Comparison of ENCODE assay signal across 22 mouse cellular contexts in genomic region chr11:58789532-58789931, GRCm38 (mm10). TPM values are rescaled to one million over a fixed set of nuclear protein-coding genes. Genes with fewer than 3 reads are reported as not detected.
DNase-seq lines count a peak whose midpoint lies in the region; ATAC-seq and TF ChIP-seq lines count a peak whose summit lies in the region.
"Had no signal": no experiment of that assay in that cellular context is flagged by ENCODE, and none has a peak within 500 bp of the region (broad histone marks: within the 10 kb centered on the region; RNA-seq: fewer than 3 reads in every experiment).

No protein-coding gene starts in this region.

- no peak for TF ChIP-seq EP300 in MEL (IDR thresholded peaks at IDR 0.05; ENCODE audit: low read depth in 1 of 2, low read length in 2 of 2)

- no peaks in the 10 kb centered on the region for H3K9me3 ChIP-seq in hindbrain, embryonic 14.5 days (ENCODE audit: control insufficient read depth, low read length)
- no peaks in the 10 kb centered on the region for H3K9me3 ChIP-seq in hindbrain, embryonic 13.5 days
- no peaks in the 10 kb centered on the region for H3K9me3 ChIP-seq in MEL (replicated peaks; ENCODE audit: insufficient read depth, low read length)
- no peaks in the 10 kb centered on the region for H3K9me3 ChIP-seq in midbrain, postnatal 0 days (ENCODE audit: low read length)
- H3K9me3 ChIP-seq: embryonic facial prominence, embryonic 12.5 days; limb, embryonic 13.5 days; neural tube, embryonic 15.5 days had no signal

- WGBS in hindbrain, embryonic 14.5 days, result 21% methylated on average over 3 of the region's 3 CpGs
- WGBS in hindbrain, embryonic 13.5 days, result 19% methylated on average over 3 of the region's 3 CpGs
- 15% methylated on average over 3 of the region's 3 CpGs for WGBS in midbrain, postnatal 0 days

- TF ChIP-seq CTCF in MEL (IDR thresholded peaks at IDR 0.05 in 2 of 3, conservative IDR thresholded peaks at IDR 0.05 in 1 of 3; ENCODE audit: control insufficient read depth in 1 of 3, insufficient read depth in 1 of 3, low read depth in 2 of 3, low read length in 3 of 3, poor library complexity in 1 of 3, severe bottlenecking in 1 of 3), result no peak
- TF ChIP-seq CTCF in midbrain, postnatal 0 days (IDR thresholded peaks at IDR 0.05), result no peak

- peak overlapping the region; percentile 45; the same call in 1 of the 2 replicates for H3K9ac ChIP-seq in hindbrain, embryonic 14.5 days
- H3K9ac ChIP-seq in hindbrain, embryonic 13.5 days, result no peak overlapping the region
- H3K9ac ChIP-seq in MEL (ENCODE audit: control insufficient read depth, low read depth, low read length, poor library complexity, severe bottlenecking), result no peak overlapping the region
- no peak overlapping the region for H3K9ac ChIP-seq in midbrain, postnatal 0 days (replicated peaks; ENCODE audit: low read length, poor library complexity, severe bottlenecking)
- H3K9ac ChIP-seq: embryonic facial prominence, embryonic 12.5 days; limb, embryonic 13.5 days; neural tube, embryonic 15.5 days had no signal

- no peaks in the 10 kb centered on the region for H3K36me3 ChIP-seq in hindbrain, embryonic 14.5 days (replicated peaks; ENCODE audit: control insufficient read depth, insufficient read depth)
- H3K36me3 ChIP-seq in hindbrain, embryonic 13.5 days, result no peaks in the 10 kb centered on the region
- peaks cover 0 to 5% of the 10 kb centered on the region in 2 experiments; a peak in 2 of 4 replicates for H3K36me3 ChIP-seq in MEL (ENCODE audit: control insufficient read depth in 1 of 2, insufficient read depth in 2 of 2, low read length in 2 of 2)
- no peaks in the 10 kb centered on the region for H3K36me3 ChIP-seq in midbrain, postnatal 0 days (ENCODE audit: insufficient read depth, low read length)
- H3K36me3 ChIP-seq: embryonic facial prominence, embryonic 12.5 days; limb, embryonic 13.5 days; neural tube, embryonic 15.5 days had no signal

- no peak for TF ChIP-seq POLR2A in MEL (IDR thresholded peaks at IDR 0.05; ENCODE audit: control insufficient read depth in 1 of 2, insufficient read depth in 1 of 2, low read depth in 1 of 2, low read length in 2 of 2, poor library complexity in 1 of 2)

- no peaks in the 10 kb centered on the region for H3K79me2 ChIP-seq in MEL (ENCODE audit: control insufficient read depth, insufficient read depth, low read length, poor library complexity)

- H3K27ac ChIP-seq in hindbrain, embryonic 14.5 days, result no peak overlapping the region
- H3K27ac ChIP-seq in hindbrain, embryonic 13.5 days, result no peak overlapping the region
- H3K27ac ChIP-seq in MEL (ENCODE audit: control insufficient read depth, low read depth, low read length), result no peak overlapping the region
- H3K27ac ChIP-seq in midbrain, postnatal 0 days (ENCODE audit: low read depth, low read length), result no peak overlapping the region
- H3K27ac ChIP-seq: embryonic facial prominence, embryonic 12.5 days; limb, embryonic 13.5 days; macrophage; neural tube, embryonic 15.5 days had no signal

- H3K4me1 ChIP-seq in hindbrain, embryonic 14.5 days (replicated peaks; ENCODE audit: control insufficient read depth, insufficient read depth, low read length), result peaks cover 8% of the 10 kb centered on the region; the same call in 1 of the 2 replicates
- peaks cover 5% of the 10 kb centered on the region; the same call in 1 of the 2 replicates for H3K4me1 ChIP-seq in hindbrain, embryonic 13.5 days (replicated peaks)
- H3K4me1 ChIP-seq in MEL (ENCODE audit: control insufficient read depth in 1 of 2, insufficient read depth in 2 of 2, low read length in 2 of 2), result peaks cover 0 to 7% of the 10 kb centered on the region in 2 experiments; a peak in 2 of 4 replicates
- no peaks in the 10 kb centered on the region for H3K4me1 ChIP-seq in midbrain, postnatal 0 days (ENCODE audit: insufficient read depth, low read length)
- H3K4me1 ChIP-seq: embryonic facial prominence, embryonic 12.5 days; limb, embryonic 13.5 days; neural tube, embryonic 15.5 days had no signal

- H3K4me2 ChIP-seq in hindbrain, embryonic 14.5 days (replicated peaks), result no peak overlapping the region
- H3K4me2 ChIP-seq in hindbrain, embryonic 13.5 days, result no peak overlapping the region
- 0 out of 2 replicates have a peak overlapping the region, but pooled peaks have one; percentile 6 for H3K4me2 ChIP-seq in midbrain, postnatal 0 days (ENCODE audit: low read depth, low read length, poor library complexity, severe bottlenecking)
- H3K4me2 ChIP-seq: embryonic facial prominence, embryonic 12.5 days; limb, embryonic 13.5 days; neural tube, embryonic 15.5 days had no signal

- peak; percentile 38 for DNase-seq in hindbrain, embryonic 14.5 days (ENCODE audit: low spot score)
- DNase-seq in 416B (ENCODE audit: low read depth), result peak; percentile 79
- peak; percentile 56 for DNase-seq in MEL (ENCODE audit: low read depth, low spot score)
- peak; percentile 31 for DNase-seq in midbrain, postnatal 0 days (ENCODE audit: low spot score)
- DNase-seq in right cerebral cortex, adult 18-20 months, result no peak
- no peak for DNase-seq in adrenal gland, adult 18-20 months (ENCODE audit: low spot score in 2 of 2)
- DNase-seq: cerebellum, adult 11-12 months; gastrocnemius, postnatal 14 days; heart, postnatal 14 days; thymus, postnatal 4 days had no signal

- no peak for ATAC-seq in hindbrain, embryonic 14.5 days (ENCODE audit: low FRiP score)
- ATAC-seq in hindbrain, embryonic 13.5 days (ENCODE audit: low FRiP score), result no peak
- ATAC-seq in midbrain, postnatal 0 days (ENCODE audit: low FRiP score), result no peak
- ATAC-seq: intestine, embryonic 16.5 days; Patski had no signal

- no peak for TF ChIP-seq RAD21 in MEL (IDR thresholded peaks at IDR 0.05; ENCODE audit: low read depth, low read length)

- no peak overlapping the region for H3K4me3 ChIP-seq in hindbrain, embryonic 14.5 days (replicated peaks; ENCODE audit: low read length)
- H3K4me3 ChIP-seq in hindbrain, embryonic 13.5 days, result no peak overlapping the region
- H3K4me3 ChIP-seq in MEL (ENCODE audit: control insufficient read depth in 1 of 2, insufficient read depth in 1 of 2, low read depth in 2 of 2, low read length in 2 of 2), result no peak overlapping the region
- H3K4me3 ChIP-seq in midbrain, postnatal 0 days (ENCODE audit: low read depth, low read length), result no peak overlapping the region
- H3K4me3 ChIP-seq: embryonic facial prominence, embryonic 12.5 days; limb, embryonic 13.5 days; neural tube, embryonic 15.5 days had no signal

- H3K27me3 ChIP-seq in hindbrain, embryonic 14.5 days (ENCODE audit: control insufficient read depth, insufficient read depth, low read length), result no peaks in the 10 kb centered on the region
- H3K27me3 ChIP-seq in hindbrain, embryonic 13.5 days, result no peaks in the 10 kb centered on the region
- H3K27me3 ChIP-seq in MEL (ENCODE audit: control insufficient read depth in 1 of 2, insufficient read depth in 2 of 2, low read length in 2 of 2), result peaks cover 4 to 5% of the 10 kb centered on the region in 2 experiments; a peak in 2 of 4 replicates
- H3K27me3 ChIP-seq in midbrain, postnatal 0 days (ENCODE audit: insufficient read depth, low read length), result no peaks in the 10 kb centered on the region
- H3K27me3 ChIP-seq: embryonic facial prominence, embryonic 12.5 days; limb, embryonic 13.5 days; neural tube, embryonic 15.5 days; Patski had no signal

RNA-seq across cellular contexts. Expression of gene Olfr314, which starts 6.8 kb away (rescaled TPM):
- polyA plus RNA-seq in hindbrain, embryonic 14.5 days (2014; fragmentation: Nextera tagmentation; extraction: Ambion mirVana), result not detected in 2 replicates
- polyA plus RNA-seq in hindbrain, embryonic 13.5 days (2015; fragmentation: Nextera tagmentation; extraction: Ambion mirVana), result not detected in 2 replicates
- not detected in 2 replicates for total RNA-seq in MEL (2012; rRNA removed)
- polyA plus RNA-seq in MEL (2012; ENCODE audit: insufficient read depth in 1 of 2, insufficient read length in 2 of 2, low read depth in 1 of 2, low replicate concordance in 2 of 2, missing spikeins in 1 of 2), result not detected
- not detected in 2 replicates for total RNA-seq in midbrain, postnatal 0 days (2014; rRNA removed)
- not detected in 2 replicates for polyA plus RNA-seq in midbrain, postnatal 0 days (2015; fragmentation: Nextera tagmentation; extraction: Ambion mirVana)
- not detected for total RNA-seq in adrenal gland, adult 18-20 months (2021)
- total RNA-seq: gastrocnemius, postnatal 14 days; heart, postnatal 14 days; layer of hippocampus, adult 8-10 months; left cerebral cortex, adult 8-10 months had no signal
- polyA plus RNA-seq: embryonic facial prominence, embryonic 12.5 days; intestine, embryonic 16.5 days; kidney, embryonic 16.5 days; limb, embryonic 13.5 days; liver, embryonic 16.5 days; macrophage; neural tube, embryonic 15.5 days; Patski; stomach, embryonic 14.5 days had no signal

RNA-seq across cellular contexts. Expression of gene Fam183b, which starts 12.2 kb away (rescaled TPM):
- polyA plus RNA-seq in hindbrain, embryonic 14.5 days (2014; fragmentation: Nextera tagmentation; extraction: Ambion mirVana), result 6.5 and 9.4 TPM in 2 replicates
- polyA plus RNA-seq in hindbrain, embryonic 13.5 days (2015; fragmentation: Nextera tagmentation; extraction: Ambion mirVana), result 9.2 and 10.8 TPM in 2 replicates
- total RNA-seq in MEL (2012; rRNA removed), result not detected in 2 replicates
- not detected for polyA plus RNA-seq in MEL (2012; ENCODE audit: insufficient read depth in 1 of 2, insufficient read length in 2 of 2, low read depth in 1 of 2, low replicate concordance in 2 of 2, missing spikeins in 1 of 2)
- total RNA-seq in midbrain, postnatal 0 days (2014; rRNA removed), result 2.6 and 3.1 TPM in 2 replicates
- 17.3 and 17.7 TPM in 2 replicates for polyA plus RNA-seq in midbrain, postnatal 0 days (2015; fragmentation: Nextera tagmentation; extraction: Ambion mirVana)
- 1 to 10 TPM; 2.6 to 3.1 TPM for total RNA-seq in adrenal gland, adult 18-20 months (2021)
- total RNA-seq: gastrocnemius, postnatal 14 days; heart, postnatal 14 days had no signal
- polyA plus RNA-seq: limb, embryonic 13.5 days; macrophage; Patski had no signal

RNA-seq across cellular contexts. Expression of gene Olfr315, which starts 16.5 kb away (rescaled TPM):
- not detected in 2 replicates for polyA plus RNA-seq in hindbrain, embryonic 14.5 days (2014; fragmentation: Nextera tagmentation; extraction: Ambion mirVana)
- not detected in 2 replicates for polyA plus RNA-seq in hindbrain, embryonic 13.5 days (2015; fragmentation: Nextera tagmentation; extraction: Ambion mirVana)
- total RNA-seq in MEL (2012; rRNA removed), result not detected in 2 replicates
- not detected for polyA plus RNA-seq in MEL (2012; ENCODE audit: insufficient read depth in 1 of 2, insufficient read length in 2 of 2, low read depth in 1 of 2, low replicate concordance in 2 of 2, missing spikeins in 1 of 2)
- not detected in 2 replicates for total RNA-seq in midbrain, postnatal 0 days (2014; rRNA removed)
- not detected in 2 replicates for polyA plus RNA-seq in midbrain, postnatal 0 days (2015; fragmentation: Nextera tagmentation; extraction: Ambion mirVana)
- not detected for total RNA-seq in adrenal gland, adult 18-20 months (2021)
- total RNA-seq: gastrocnemius, postnatal 14 days; heart, postnatal 14 days; layer of hippocampus, adult 8-10 months; left cerebral cortex, adult 8-10 months had no signal
- polyA plus RNA-seq: embryonic facial prominence, embryonic 12.5 days; intestine, embryonic 16.5 days; kidney, embryonic 16.5 days; limb, embryonic 13.5 days; liver, embryonic 16.5 days; macrophage; neural tube, embryonic 15.5 days; Patski; stomach, embryonic 14.5 days had no signal

RNA-seq across cellular contexts. Expression of gene Olfr313, which starts 25.3 kb away (rescaled TPM):
- polyA plus RNA-seq in hindbrain, embryonic 14.5 days (2014; fragmentation: Nextera tagmentation; extraction: Ambion mirVana), result not detected in 2 replicates
- not detected in 2 replicates for polyA plus RNA-seq in hindbrain, embryonic 13.5 days (2015; fragmentation: Nextera tagmentation; extraction: Ambion mirVana)
- total RNA-seq in MEL (2012; rRNA removed), result not detected in 2 replicates
- polyA plus RNA-seq in MEL (2012; ENCODE audit: insufficient read depth in 1 of 2, insufficient read length in 2 of 2, low read depth in 1 of 2, low replicate concordance in 2 of 2, missing spikeins in 1 of 2), result not detected
- total RNA-seq in midbrain, postnatal 0 days (2014; rRNA removed), result not detected in 2 replicates
- not detected in 2 replicates for polyA plus RNA-seq in midbrain, postnatal 0 days (2015; fragmentation: Nextera tagmentation; extraction: Ambion mirVana)
- total RNA-seq in adrenal gland, adult 18-20 months (2021), result not detected
- total RNA-seq: gastrocnemius, postnatal 14 days; heart, postnatal 14 days; layer of hippocampus, adult 8-10 months; left cerebral cortex, adult 8-10 months had no signal
- polyA plus RNA-seq: embryonic facial prominence, embryonic 12.5 days; intestine, embryonic 16.5 days; kidney, embryonic 16.5 days; limb, embryonic 13.5 days; liver, embryonic 16.5 days; macrophage; neural tube, embryonic 15.5 days; Patski; stomach, embryonic 14.5 days had no signal

RNA-seq across cellular contexts. Expression of gene Olfr316, which starts 37.0 kb away (rescaled TPM):
- not detected in 2 replicates for polyA plus RNA-seq in hindbrain, embryonic 14.5 days (2014; fragmentation: Nextera tagmentation; extraction: Ambion mirVana)
- not detected in 2 replicates for polyA plus RNA-seq in hindbrain, embryonic 13.5 days (2015; fragmentation: Nextera tagmentation; extraction: Ambion mirVana)
- total RNA-seq in MEL (2012; rRNA removed), result not detected in 2 replicates
- not detected for polyA plus RNA-seq in MEL (2012; ENCODE audit: insufficient read depth in 1 of 2, insufficient read length in 2 of 2, low read depth in 1 of 2, low replicate concordance in 2 of 2, missing spikeins in 1 of 2)
- not detected in 2 replicates for total RNA-seq in midbrain, postnatal 0 days (2014; rRNA removed)
- not detected in 2 replicates for polyA plus RNA-seq in midbrain, postnatal 0 days (2015; fragmentation: Nextera tagmentation; extraction: Ambion mirVana)
- total RNA-seq in adrenal gland, adult 18-20 months (2021), result not detected
- total RNA-seq: gastrocnemius, postnatal 14 days; heart, postnatal 14 days had no signal
- polyA plus RNA-seq: embryonic facial prominence, embryonic 12.5 days; intestine, embryonic 16.5 days; kidney, embryonic 16.5 days; limb, embryonic 13.5 days; liver, embryonic 16.5 days; macrophage; neural tube, embryonic 15.5 days; Patski; stomach, embryonic 14.5 days had no signal

Comparison
In these comparisons a context has a peak if more than half of its experiments do, and no peak if none do; other contexts are left out.
1. DNase-seq: peak in hindbrain, embryonic 14.5 days (single experiment), 416B (single experiment), MEL (single experiment) and midbrain, postnatal 0 days (single experiment); none in right cerebral cortex, adult 18-20 months (single experiment) and adrenal gland, adult 18-20 months (0 of 2).